Mouse (Mus musculus): ENCODE results near the gene Tex12. TPM values are rescaled to one million over a fixed set of nuclear protein-coding genes. Genes with fewer than 3 reads are reported as not detected.

Tex12 gene
- total and polyA plus RNA-seq, 2 experiments from 2014 or later, result 0.17 TPM; not detected in 1

- H3K9ac ChIP-seq, result no peak overlapping the region
- ATAC-seq (no peak), DNase-seq (no peak)
- no peaks in the 10 kb centered on the region for H3K9me3 ChIP-seq (ENCODE audit: low read length)
- no peaks in the 10 kb centered on the region for H3K4me1 ChIP-seq (ENCODE audit: insufficient read depth)
- no peaks in the 10 kb centered on the region for H3K36me3 ChIP-seq (ENCODE audit: insufficient read depth)
- no peak for TF ChIP-seq CTCF (IDR thresholded peaks at IDR 0.05; ENCODE audit: low read depth)
- H3K27me3 ChIP-seq (ENCODE audit: insufficient read depth, low read length), result no peaks in the 10 kb centered on the region
- WGBS, result 33% methylated on average over 7 of the region's 7 CpGs
- H3K4me3 ChIP-seq (ENCODE audit: low read depth, low read length), result no peak overlapping the region
- no peak overlapping the region for H3K27ac ChIP-seq (ENCODE audit: low read depth, low read length)
- H3K4me2 ChIP-seq (ENCODE audit: low read depth), result peak overlapping the region; percentile 28
These were observed 21.0 kb downstream of the Tex12 start for GRCm38 (mm10) chr9:50540170-50540569.

- no peak for DNase-seq
- H3K4me1 ChIP-seq (ENCODE audit: insufficient read depth), result no peaks in the 10 kb centered on the region
- no peak overlapping the region for H3K4me3 ChIP-seq (ENCODE audit: low read depth, low read length)
- no peak overlapping the region for H3K9ac ChIP-seq
- no peaks in the 10 kb centered on the region for H3K9me3 ChIP-seq (ENCODE audit: low read length)
- WGBS, result 88% methylated on average over 4 of the region's 4 CpGs
- H3K4me2 ChIP-seq (ENCODE audit: low read depth), result no peak overlapping the region
- ATAC-seq, result no peak
- H3K27ac ChIP-seq (ENCODE audit: low read depth, low read length), result no peak overlapping the region
- no peaks in the 10 kb centered on the region for H3K27me3 ChIP-seq (ENCODE audit: insufficient read depth, low read length)
- H3K36me3 ChIP-seq (ENCODE audit: insufficient read depth), result no peaks in the 10 kb centered on the region
- no peak for TF ChIP-seq CTCF (IDR thresholded peaks at IDR 0.05; ENCODE audit: low read depth)
These were observed 23.8 kb downstream of the Tex12 start for GRCm38 (mm10) chr9:50537295-50537694.

GRCm38 (mm10) chr9:50536603-50537135, 24.5 kb downstream of the Tex12 start:
- no peak overlapping the region for H3K27ac ChIP-seq (ENCODE audit: low read depth, low read length)
- DNase-seq, result no peak
- no peak for ATAC-seq
- H3K4me3 ChIP-seq (ENCODE audit: low read depth, low read length), result no peak overlapping the region
- no peaks in the 10 kb centered on the region for H3K9me3 ChIP-seq (ENCODE audit: low read length)
- TF ChIP-seq CTCF (IDR thresholded peaks at IDR 0.05; ENCODE audit: low read depth), result no peak
- 86% methylated on average over 7 of the region's 7 CpGs for WGBS
- no peaks in the 10 kb centered on the region for H3K36me3 ChIP-seq (ENCODE audit: insufficient read depth)
- no peaks in the 10 kb centered on the region for H3K4me1 ChIP-seq (ENCODE audit: insufficient read depth)
- H3K9ac ChIP-seq, result no peak overlapping the region
- no peak overlapping the region for H3K4me2 ChIP-seq (ENCODE audit: low read depth)
- H3K27me3 ChIP-seq (ENCODE audit: insufficient read depth, low read length), result no peaks in the 10 kb centered on the region

- no peaks in the 10 kb centered on the region for H3K36me3 ChIP-seq (ENCODE audit: insufficient read depth)
- H3K27me3 ChIP-seq (ENCODE audit: insufficient read depth, low read length), result no peaks in the 10 kb centered on the region
- ATAC-seq, result no peak
- no peaks in the 10 kb centered on the region for H3K9me3 ChIP-seq (ENCODE audit: low read length)
- no peaks in the 10 kb centered on the region for H3K4me1 ChIP-seq (ENCODE audit: insufficient read depth)
- no peak overlapping the region for H3K4me2 ChIP-seq (ENCODE audit: low read depth)
- no peak overlapping the region for H3K27ac ChIP-seq (ENCODE audit: low read depth, low read length)
- H3K9ac ChIP-seq, result no peak overlapping the region
- no peak overlapping the region for H3K4me3 ChIP-seq (ENCODE audit: low read depth, low read length)
- DNase-seq, result no peak
- 82% methylated on average over 5 of the region's 5 CpGs for WGBS
- TF ChIP-seq CTCF (IDR thresholded peaks at IDR 0.05; ENCODE audit: low read depth), result no peak
These were observed 25.2 kb downstream of the Tex12 start for GRCm38 (mm10) chr9:50535930-50536329.

GRCm38 (mm10) chr9:50533791-50534190, 27.3 kb downstream of the Tex12 start:
- TF ChIP-seq CTCF (IDR thresholded peaks at IDR 0.05; ENCODE audit: low read depth), result no peak
- H3K27me3 ChIP-seq (ENCODE audit: insufficient read depth, low read length), result no peaks in the 10 kb centered on the region
- H3K27ac ChIP-seq (ENCODE audit: low read depth, low read length), result no peak overlapping the region
- no peak overlapping the region for H3K9ac ChIP-seq
- DNase-seq (no peak), ATAC-seq (no peak)
- H3K4me1 ChIP-seq (ENCODE audit: insufficient read depth), result no peaks in the 10 kb centered on the region
- WGBS, result 75% methylated on average over 3 of the region's 3 CpGs
- no peaks in the 10 kb centered on the region for H3K9me3 ChIP-seq (ENCODE audit: low read length)
- no peak overlapping the region for H3K4me2 ChIP-seq (ENCODE audit: low read depth)
- H3K36me3 ChIP-seq (ENCODE audit: insufficient read depth), result no peaks in the 10 kb centered on the region
- H3K4me3 ChIP-seq (ENCODE audit: low read depth, low read length), result no peak overlapping the region

GRCm38 (mm10) chr9:50533328-50533727, 27.8 kb downstream of the Tex12 start:
- Histone ChIP-seq H3K27ac (ENCODE audit: low read depth, low read length) (no peak overlapping the region), H3K4me3 (ENCODE audit: low read depth, low read length) (no peak overlapping the region), H3K36me3 (ENCODE audit: insufficient read depth) (no peaks in the 10 kb centered on the region), H3K27me3 (ENCODE audit: insufficient read depth, low read length) (no peaks in the 10 kb centered on the region), H3K9ac (no peak overlapping the region), H3K4me2 (ENCODE audit: low read depth) (no peak overlapping the region), H3K9me3 (ENCODE audit: low read length) (no peaks in the 10 kb centered on the region), H3K4me1 (ENCODE audit: insufficient read depth) (no peaks in the 10 kb centered on the region)
- no peak for DNase-seq
- TF ChIP-seq CTCF (IDR thresholded peaks at IDR 0.05; ENCODE audit: low read depth), result no peak
- 81% methylated on average over 11 of the region's 11 CpGs for WGBS
- ATAC-seq, result no peak

GRCm38 (mm10) chr9:50530890-50531289, 30.2 kb downstream of the Tex12 start:
- WGBS, result 26% methylated on average over 2 of the region's 2 CpGs
- TF ChIP-seq CTCF (IDR thresholded peaks at IDR 0.05; ENCODE audit: low read depth), result peak; percentile 68
- peak; percentile 76 for DNase-seq
- no peak for ATAC-seq
- Histone ChIP-seq H3K27ac (ENCODE audit: low read depth, low read length) (no peak overlapping the region), H3K9me3 (ENCODE audit: low read length) (no peaks in the 10 kb centered on the region), H3K9ac (no peak overlapping the region), H3K27me3 (ENCODE audit: insufficient read depth, low read length) (no peaks in the 10 kb centered on the region), H3K4me3 (ENCODE audit: low read depth, low read length) (no peak overlapping the region), H3K36me3 (ENCODE audit: insufficient read depth) (no peaks in the 10 kb centered on the region), H3K4me1 (ENCODE audit: insufficient read depth) (0 out of 2 replicates have a peak, but pooled peaks cover 2% of the 10 kb centered on the region), H3K4me2 (ENCODE audit: low read depth) (no peak overlapping the region)

All from forebrain, postnatal 0 days (tissue).